Mouse (Mus musculus) forebrain, embryonic 15.5 days (tissue): ENCODE measurements around the gene Slc27a2. TPM values are rescaled to one million over a fixed set of nuclear protein-coding genes. Genes with fewer than 3 reads are reported as not detected.

Source experiments
- ATAC-seq: fragments of 200-750 bp; cut with Nextera tagmentation; replicated peaks from 2 replicates; pipeline ENCODE4 v1.8.0; 2017; ENCODE audit warnings: mild to moderate bottlenecking, moderate TSS enrichment, moderate library complexity
- H3K27ac ChIP-seq: fragments of 300-500 bp; sonication (generic); replicated peaks from 2 replicates; pipeline ENCODE4 v1.5.1; 2015; ENCODE audit warnings: mild to moderate bottlenecking, inconsistent platforms
- H3K27me3 ChIP-seq: fragments of 300-500 bp; sonication (generic); 2 replicates; pipeline ENCODE4 v1.6.1; 2015; ENCODE audit warnings: inconsistent platforms
- H3K36me3 ChIP-seq: fragments of 300-500 bp; sonication (generic); 2 replicates; pipeline ENCODE4 v1.6.1; 2015; ENCODE audit warnings: mild to moderate bottlenecking, inconsistent platforms
- H3K4me1 ChIP-seq: fragments of 300-500 bp; sonication (generic); 2 replicates; pipeline ENCODE4 v1.6.1; 2015; ENCODE audit warnings: inconsistent platforms
- H3K4me2 ChIP-seq: fragments of 300-500 bp; sonication (generic); replicated peaks from 2 replicates; pipeline ENCODE4 v1.6.1; 2015; ENCODE audit warnings: mild to moderate bottlenecking, inconsistent platforms
- H3K4me3 ChIP-seq: fragments of 300-500 bp; sonication (generic); 2 replicates; pipeline ENCODE4 v1.5.1; 2015; ENCODE audit warnings: mild to moderate bottlenecking, inconsistent platforms
- H3K9ac ChIP-seq: fragments of 300-500 bp; sonication (generic); replicated peaks from 2 replicates; pipeline ENCODE4 v1.6.1; 2015; ENCODE audit warnings: mild to moderate bottlenecking, inconsistent platforms
- H3K9me3 ChIP-seq: fragments of 300-500 bp; sonication (generic); 2 replicates; pipeline ENCODE4 v1.6.1; 2016; ENCODE audit warnings: inconsistent platforms
- WGBS: fragments of 180-500 bp; shearing (Covaris S2); methylation state at CpG from one replicate; pipeline ENCODE4 v1.1.7; 2015; ENCODE audit warnings: mixed read lengths; 5-methylcytosine and 5-hydroxymethylcytosine counted together
- polyA plus RNA-seq: library from polyadenylated mRNA; unstranded; fragments of >200 nt; fragmentation: Nextera tagmentation; extraction: Ambion mirVana; gene quantifications from 2 replicates; pipeline ENCODE4 v1.2.1, GENCODE M21; 2015

Slc27a2 gene
- polyA plus RNA-seq, 1 experiment from 2014 or later = 4.3 TPM

DNA sequence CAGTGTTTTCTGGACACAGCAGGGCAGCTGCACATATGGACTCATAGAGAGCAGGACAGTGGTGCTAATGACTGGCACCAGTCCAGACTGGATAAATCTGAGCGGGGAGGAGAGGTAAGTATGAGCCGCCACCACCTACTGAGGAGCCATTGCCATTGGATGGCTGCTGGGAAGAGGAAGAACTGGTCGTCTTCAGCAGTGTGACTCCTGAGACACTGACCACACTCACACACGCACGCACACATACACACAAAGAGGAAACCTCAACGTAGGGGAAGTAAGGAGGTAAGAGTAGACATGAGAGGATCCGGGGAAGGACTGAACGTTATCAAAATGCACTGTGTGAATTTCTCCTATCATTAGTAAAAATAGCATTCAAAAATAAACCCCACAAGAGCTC, 24.7 kb upstream of the Slc27a2 start:
- H3K4me3 ChIP-seq = no peak overlapping the region
- no peaks in the 10 kb centered on the region for H3K27me3 ChIP-seq
- H3K36me3 ChIP-seq = no peaks in the 10 kb centered on the region
- no peaks in the 10 kb centered on the region for H3K4me1 ChIP-seq
- no peak overlapping the region for H3K4me2 ChIP-seq
- 94% methylated on average over 8 of the region's 8 CpGs for WGBS
- H3K9me3 ChIP-seq = no peaks in the 10 kb centered on the region
- ATAC-seq = no peak
- no peak overlapping the region for H3K27ac ChIP-seq
- H3K9ac ChIP-seq = no peak overlapping the region

DNA sequence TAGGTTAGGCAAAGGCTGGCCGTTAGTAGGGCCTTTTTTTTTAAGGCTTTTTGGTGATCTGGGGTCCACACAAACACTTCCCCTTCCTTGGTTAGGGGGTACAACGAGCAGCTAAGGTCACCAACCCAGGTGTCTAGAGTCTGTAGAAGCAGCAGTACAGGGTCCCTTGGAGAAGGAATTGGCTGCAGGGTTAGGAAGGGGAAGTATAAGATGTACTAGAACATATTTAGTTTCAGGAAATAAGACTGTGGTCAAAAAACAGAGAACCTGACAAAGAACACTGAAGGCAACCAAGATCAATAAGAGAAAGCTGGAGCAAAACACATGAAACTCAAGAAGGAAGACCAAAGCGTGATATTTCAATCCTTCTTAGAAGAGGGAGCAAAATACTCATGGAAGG, 21.6 kb upstream of the Slc27a2 start:
- no peak for ATAC-seq
- 83% methylated on average over 3 of the region's 3 CpGs for WGBS
- no peak overlapping the region for H3K27ac ChIP-seq

DNA sequence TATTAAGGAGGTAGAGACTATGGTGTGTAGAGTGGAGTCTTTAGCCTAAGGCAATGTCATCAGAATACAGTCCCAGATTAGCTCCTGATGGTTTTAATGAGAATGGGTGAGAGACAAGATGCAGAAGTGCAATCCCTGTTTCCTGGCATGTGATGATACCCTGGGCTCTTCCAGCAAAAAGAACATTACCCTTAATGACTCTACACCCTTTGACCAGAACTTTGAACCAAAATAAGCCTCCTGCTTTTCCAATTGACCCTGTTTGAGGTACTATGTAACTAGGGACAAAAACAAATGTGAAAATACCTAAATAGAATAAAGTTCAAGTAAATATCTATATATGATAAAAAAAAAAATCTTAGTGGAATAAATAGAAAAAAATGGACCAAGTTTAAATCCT, 14.6 kb upstream of the Slc27a2 start:
- H3K36me3 ChIP-seq = no peaks in the 10 kb centered on the region
- H3K4me2 ChIP-seq = no peak overlapping the region
- no peak overlapping the region for H3K27ac ChIP-seq
- H3K9me3 ChIP-seq = no peaks in the 10 kb centered on the region
- no peak overlapping the region for H3K9ac ChIP-seq
- H3K4me1 ChIP-seq = no peaks in the 10 kb centered on the region
- no peak for ATAC-seq
- no peaks in the 10 kb centered on the region for H3K27me3 ChIP-seq
- no peak overlapping the region for H3K4me3 ChIP-seq

More for the DNA sequence above, 21.6 kb upstream of the Slc27a2 start:
- Histone ChIP-seq H3K36me3 (no peaks in the 10 kb centered on the region), H3K9me3 (no peaks in the 10 kb centered on the region), H3K27me3 (no peaks in the 10 kb centered on the region), H3K4me2 (no peak overlapping the region), H3K4me1 (no peaks in the 10 kb centered on the region), H3K9ac (no peak overlapping the region), H3K4me3 (no peak overlapping the region)

DNA sequence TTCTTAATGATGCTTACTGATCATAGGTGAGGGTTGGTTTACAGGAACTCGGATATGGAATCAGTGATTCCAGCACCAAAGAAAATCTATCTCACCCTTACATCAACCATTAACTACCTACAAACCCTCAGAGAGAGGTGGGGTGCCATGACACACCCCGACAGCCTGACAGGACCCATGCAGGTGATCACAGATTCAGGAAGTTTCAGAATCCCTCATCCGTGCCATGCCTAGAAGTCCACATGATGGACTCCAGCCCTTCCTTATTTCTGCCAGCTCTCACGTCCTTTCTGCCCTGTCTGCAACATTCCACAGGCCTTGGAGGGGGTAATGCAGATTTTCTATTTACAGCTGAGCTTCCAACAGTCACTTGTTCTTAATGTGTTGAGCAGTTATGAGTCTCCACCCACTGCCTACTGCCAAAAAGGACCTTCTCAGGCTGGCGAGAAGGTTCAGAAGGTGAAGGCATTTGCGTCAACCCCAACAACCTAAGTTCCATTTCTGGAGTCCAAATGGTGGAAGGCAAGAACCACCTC, 11.7 kb upstream of the Slc27a2 start:
- ATAC-seq = no peak
- 87% methylated on average over 6 of the region's 6 CpGs for WGBS

DNA sequence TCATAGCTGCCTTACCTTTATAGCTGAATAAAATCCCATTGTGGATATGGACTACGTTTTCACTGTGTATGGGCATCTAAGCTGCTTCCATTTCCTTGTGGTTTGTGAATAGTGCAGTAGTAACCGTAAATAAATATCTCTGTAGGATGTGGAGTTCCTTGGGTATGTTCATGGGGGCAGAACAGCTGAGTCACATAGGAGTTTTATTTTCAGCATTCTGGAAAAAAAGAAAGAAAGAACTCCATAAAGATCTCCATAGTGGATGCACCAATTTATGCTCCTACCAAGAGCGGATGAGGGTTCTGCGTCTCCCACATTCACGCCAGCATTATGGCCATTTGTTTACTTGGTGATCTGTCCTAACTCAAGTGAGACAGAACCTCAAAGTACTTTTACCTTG, 10.0 kb upstream of the Slc27a2 start:
- no peaks in the 10 kb centered on the region for H3K36me3 ChIP-seq
- ATAC-seq = no peak
- H3K4me3 ChIP-seq = no peak overlapping the region
- no peaks in the 10 kb centered on the region for H3K27me3 ChIP-seq
- H3K4me2 ChIP-seq = no peak overlapping the region
- WGBS = 91% methylated on average over 5 of the region's 5 CpGs
- H3K9ac ChIP-seq = no peak overlapping the region
- no peaks in the 10 kb centered on the region for H3K9me3 ChIP-seq
- H3K4me1 ChIP-seq = no peaks in the 10 kb centered on the region
- no peak overlapping the region for H3K27ac ChIP-seq

More for the DNA sequence above, 11.7 kb upstream of the Slc27a2 start:
- Histone ChIP-seq H3K9ac (no peak overlapping the region), H3K9me3 (no peaks in the 10 kb centered on the region), H3K4me1 (no peaks in the 10 kb centered on the region), H3K27ac (no peak overlapping the region), H3K27me3 (no peaks in the 10 kb centered on the region), H3K4me2 (no peak overlapping the region), H3K36me3 (no peaks in the 10 kb centered on the region), H3K4me3 (no peak overlapping the region)

DNA sequence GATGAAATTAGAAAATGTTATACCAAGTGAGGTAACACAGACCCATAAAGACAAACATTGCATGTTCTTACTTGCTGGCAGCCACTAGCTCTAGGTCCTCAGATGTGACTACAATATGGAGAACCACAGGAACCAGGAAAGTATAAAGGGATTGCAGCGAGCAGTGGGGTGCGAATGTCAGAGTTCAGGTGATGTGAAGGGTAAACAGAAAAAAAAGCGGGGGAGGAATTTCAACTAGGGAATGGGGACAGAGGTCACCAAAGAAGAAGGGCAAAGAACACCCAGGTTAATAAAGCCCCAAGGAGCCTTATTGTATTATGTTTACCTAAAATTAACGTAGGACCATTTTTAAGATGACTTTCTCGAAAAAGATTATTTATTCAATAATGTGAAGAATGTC, 6.9 kb upstream of the Slc27a2 start:
- H3K27ac ChIP-seq = no peak overlapping the region
- no peak overlapping the region for H3K4me3 ChIP-seq
- H3K9me3 ChIP-seq = no peaks in the 10 kb centered on the region
- no peaks in the 10 kb centered on the region for H3K4me1 ChIP-seq
- H3K27me3 ChIP-seq = no peaks in the 10 kb centered on the region
- H3K4me2 ChIP-seq = no peak overlapping the region
- no peak overlapping the region for H3K9ac ChIP-seq
- H3K36me3 ChIP-seq = no peaks in the 10 kb centered on the region
- 72% methylated on average over 5 of the region's 5 CpGs for WGBS
- ATAC-seq = no peak

DNA sequence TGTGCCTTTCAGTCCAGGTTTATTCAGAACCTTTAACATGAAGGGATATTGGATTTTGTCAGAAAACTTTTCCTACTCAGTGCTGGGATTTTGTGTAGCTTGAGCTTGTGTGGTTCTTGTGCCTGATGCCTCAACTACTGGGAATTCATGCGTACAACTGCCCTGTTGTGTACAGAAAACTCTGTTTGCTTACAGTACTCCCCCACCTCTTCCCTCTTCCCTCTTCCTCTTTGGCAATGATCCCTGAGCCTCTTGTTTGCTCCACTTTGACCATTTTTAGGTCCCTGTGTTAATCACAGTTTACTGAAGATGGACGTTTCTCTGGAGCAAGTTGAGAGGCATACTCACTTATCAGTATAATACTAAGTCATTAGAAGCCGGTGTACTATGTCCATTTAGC, 5.8 kb upstream of the Slc27a2 start:
- H3K27ac ChIP-seq = no peak overlapping the region
- no peaks in the 10 kb centered on the region for H3K4me1 ChIP-seq
- ATAC-seq = no peak
- no peak overlapping the region for H3K9ac ChIP-seq
- H3K9me3 ChIP-seq = no peaks in the 10 kb centered on the region
- H3K27me3 ChIP-seq = peaks cover 7% of the 10 kb centered on the region; the same call in 1 of the 2 replicates
- no peak overlapping the region for H3K4me3 ChIP-seq
- H3K36me3 ChIP-seq = no peaks in the 10 kb centered on the region
- WGBS = 90% methylated on average over 3 of the region's 3 CpGs
- H3K4me2 ChIP-seq = no peak overlapping the region

DNA sequence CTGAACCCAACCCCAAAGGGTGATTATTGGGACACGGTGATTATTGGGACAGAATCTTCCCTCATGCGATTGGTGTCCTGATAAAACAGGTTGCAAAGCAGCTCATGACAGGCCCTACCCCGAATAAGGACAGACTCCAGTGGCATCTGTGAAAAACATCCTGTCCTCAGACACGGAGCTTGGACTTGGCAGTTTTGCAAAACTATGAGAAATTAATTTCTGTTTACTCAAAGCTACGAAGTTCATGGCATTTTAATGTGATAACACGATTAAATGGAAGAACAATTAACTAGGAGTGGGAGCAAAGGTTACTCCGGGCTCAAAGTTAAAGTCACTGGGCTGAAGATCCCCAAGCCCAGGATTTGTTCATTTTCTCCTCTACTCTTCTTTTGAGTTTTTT, 2.5 kb upstream of the Slc27a2 start:
- ATAC-seq = no peak
- 86% methylated on average over 7 of the region's 7 CpGs for WGBS
- no peak overlapping the region for H3K9ac ChIP-seq

DNA sequence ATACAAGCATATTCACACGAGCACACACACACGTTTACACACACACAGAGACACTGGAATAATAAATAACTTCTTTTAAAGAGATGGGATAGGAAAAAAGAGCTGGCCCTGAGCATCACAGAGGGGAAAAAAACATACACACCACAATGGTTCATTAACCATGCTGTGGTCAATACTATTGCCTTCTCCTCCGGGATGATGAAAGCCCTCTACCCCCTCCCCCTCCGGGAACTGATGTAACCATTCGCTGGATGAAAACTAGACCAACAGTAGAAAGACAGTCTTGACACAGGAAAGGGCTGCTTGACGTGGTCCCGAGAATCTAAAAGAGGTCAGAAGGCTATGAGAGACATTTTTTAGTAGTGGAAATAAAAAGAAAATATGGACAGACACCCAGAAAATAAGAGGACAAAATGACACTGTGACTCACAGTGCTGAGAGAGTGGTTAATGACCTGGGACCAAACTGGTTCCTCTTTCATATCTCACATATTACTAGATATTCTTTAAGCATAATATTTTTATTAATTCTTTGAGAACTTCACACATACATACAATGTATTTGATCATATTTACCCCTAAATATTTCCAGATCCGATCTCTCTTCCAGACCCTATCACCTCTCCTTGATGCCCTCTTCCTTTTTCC, 840 bp upstream of the Slc27a2 start:
- Histone ChIP-seq H3K9me3 (no peaks in the 10 kb centered on the region), H3K4me2 (no peak overlapping the region), H3K4me1 (peaks cover 11% of the 10 kb centered on the region), H3K36me3 (no peaks in the 10 kb centered on the region), H3K4me3 (no peak overlapping the region), H3K27ac (no peak overlapping the region), H3K27me3 (peaks cover 31% of the 10 kb centered on the region), H3K9ac (no peak overlapping the region)
- WGBS = 71% methylated on average over 8 of the region's 8 CpGs
- no peak for ATAC-seq

More for the DNA sequence above, 2.5 kb upstream of the Slc27a2 start:
- Histone ChIP-seq H3K4me1 (peaks cover 11% of the 10 kb centered on the region), H3K4me2 (no peak overlapping the region), H3K36me3 (no peaks in the 10 kb centered on the region), H3K4me3 (no peak overlapping the region), H3K9me3 (no peaks in the 10 kb centered on the region), H3K27ac (no peak overlapping the region), H3K27me3 (peaks cover 29% of the 10 kb centered on the region)

DNA sequence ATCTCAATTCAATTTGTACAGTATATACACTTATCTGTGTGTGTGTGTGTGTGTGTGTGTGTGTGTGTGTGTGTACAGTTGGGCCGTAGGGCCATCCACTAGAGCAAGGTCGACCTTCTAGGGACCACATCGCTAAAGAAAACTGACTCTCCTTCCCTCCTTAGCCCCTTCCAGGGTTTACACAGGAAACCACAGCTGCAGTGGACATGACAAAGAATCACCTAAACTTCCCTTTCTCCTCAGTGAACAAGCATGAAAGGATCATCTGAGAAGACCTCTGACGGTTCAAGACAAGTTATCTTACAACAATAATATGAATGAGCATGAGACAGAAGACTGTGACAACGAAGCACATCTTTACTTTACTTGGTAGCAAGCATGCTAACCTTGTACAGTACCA, 311 bp upstream of the Slc27a2 start:
- H3K9ac ChIP-seq = no peak overlapping the region
- peaks cover 11% of the 10 kb centered on the region for H3K4me1 ChIP-seq
- WGBS = 21% methylated on average over 5 of the region's 5 CpGs
- H3K9me3 ChIP-seq = no peaks in the 10 kb centered on the region
- H3K4me2 ChIP-seq = peak overlapping the region; percentile 96; the same call in 1 of the 2 replicates
- H3K36me3 ChIP-seq = no peaks in the 10 kb centered on the region
- no peak for ATAC-seq
- peaks cover 31% of the 10 kb centered on the region for H3K27me3 ChIP-seq
- H3K27ac ChIP-seq = no peak overlapping the region
- H3K4me3 ChIP-seq = peak overlapping the region; percentile 71; the same call in 1 of the 2 replicates

DNA sequence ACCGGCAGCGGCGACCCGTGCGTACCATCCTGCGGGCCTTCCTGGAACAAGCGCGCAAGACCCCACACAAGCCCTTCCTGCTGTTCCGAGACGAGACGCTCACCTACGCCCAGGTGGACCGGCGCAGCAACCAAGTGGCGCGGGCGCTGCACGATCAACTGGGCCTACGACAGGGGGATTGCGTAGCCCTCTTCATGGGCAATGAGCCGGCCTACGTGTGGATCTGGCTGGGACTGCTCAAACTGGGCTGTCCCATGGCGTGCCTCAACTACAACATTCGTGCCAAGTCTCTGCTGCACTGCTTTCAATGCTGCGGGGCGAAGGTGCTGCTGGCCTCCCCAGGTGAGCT, 1.1 kb downstream of the Slc27a2 start:
- Histone ChIP-seq H3K4me3 (peak overlapping the region; percentile 71), H3K27me3 (peaks cover 31% of the 10 kb centered on the region), H3K4me2 (peak overlapping the region; percentile 96), H3K27ac (no peak overlapping the region), H3K9me3 (no peaks in the 10 kb centered on the region), H3K9ac (peak overlapping the region; percentile 54), H3K4me1 (peaks cover 11% of the 10 kb centered on the region), H3K36me3 (no peaks in the 10 kb centered on the region)
- WGBS = under 1% methylated on average over 26 of the region's 26 CpGs
- peak; percentile 73 for ATAC-seq

DNA sequence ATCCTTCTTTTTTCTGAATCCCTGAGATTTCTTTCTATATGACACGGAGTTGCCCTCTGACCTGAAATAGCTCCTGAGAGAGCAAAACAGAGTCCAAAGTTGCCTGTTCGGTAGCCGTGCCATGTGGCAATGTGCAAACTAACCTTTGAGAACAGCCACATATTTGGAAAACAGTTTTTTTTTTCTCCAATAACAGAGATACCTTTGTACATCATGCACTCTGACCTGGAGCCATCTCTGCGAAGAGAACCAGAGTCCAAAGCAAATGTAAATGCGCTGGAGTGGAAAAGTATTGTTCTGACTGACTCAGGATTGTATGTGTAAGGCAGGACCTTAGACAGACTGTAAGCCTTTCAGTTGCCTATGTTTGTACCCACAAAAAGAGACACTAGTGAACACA, 3.3 kb downstream of the Slc27a2 start:
- ATAC-seq = no peak
- WGBS = 79% methylated on average over 5 of the region's 5 CpGs
- Histone ChIP-seq H3K36me3 (no peaks in the 10 kb centered on the region), H3K27me3 (peaks cover 31% of the 10 kb centered on the region), H3K4me1 (peaks cover 11% of the 10 kb centered on the region), H3K4me2 (no peak overlapping the region), H3K27ac (no peak overlapping the region), H3K4me3 (no peak overlapping the region), H3K9me3 (no peaks in the 10 kb centered on the region), H3K9ac (no peak overlapping the region)

DNA sequence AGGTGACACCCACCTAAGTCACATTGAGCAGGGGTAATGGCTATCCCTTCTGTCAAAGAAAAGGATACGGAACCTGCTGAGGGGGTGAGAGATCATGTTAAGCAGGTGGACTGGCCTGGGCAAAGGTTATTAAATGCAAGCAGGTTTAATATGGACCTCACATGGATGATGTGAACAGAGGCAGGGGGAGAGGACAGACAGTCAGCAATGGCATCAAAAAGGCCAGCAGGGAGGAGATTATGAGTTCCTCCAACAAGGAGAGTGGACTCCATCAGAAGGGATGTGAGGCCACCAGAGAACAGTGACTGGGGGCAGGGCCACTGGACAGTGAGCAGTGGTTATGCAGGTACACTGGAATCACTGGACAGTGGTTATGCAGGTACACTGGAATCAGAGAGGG, 7.9 kb downstream of the Slc27a2 start:
- H3K36me3 ChIP-seq = no peaks in the 10 kb centered on the region
- WGBS = 100% methylated on average over 1 of the region's 1 CpGs
- no peaks in the 10 kb centered on the region for H3K9me3 ChIP-seq
- H3K27ac ChIP-seq = no peak overlapping the region
- H3K4me2 ChIP-seq = no peak overlapping the region
- no peak overlapping the region for H3K9ac ChIP-seq
- no peak for ATAC-seq
- H3K4me3 ChIP-seq = no peak overlapping the region
- peaks cover 8% of the 10 kb centered on the region for H3K4me1 ChIP-seq
- H3K27me3 ChIP-seq = no peaks in the 10 kb centered on the region
